Mouse (Mus musculus) CH12.LX (cell line): ENCODE data around the gene Inpp1. TPM values are rescaled to one million over a fixed set of nuclear protein-coding genes. Genes with fewer than 3 reads are reported as not detected.
A peak's percentile ranks its signal among the peaks of the same experiment; 100 is the strongest.

Source experiments
- DNase-seq: peaks from one replicate; pipeline ENCODE4 v3.0.0-alpha.2; 2013; ENCODE audit errors: extremely low read depth
- H3K27ac ChIP-seq: 2 replicates; pipeline ENCODE4 v1.5.1; 2012; ENCODE audit warnings: low read depth, mild to moderate bottlenecking, control low read depth, moderate library complexity; ENCODE audit not compliant: insufficient read depth
- H3K27me3 ChIP-seq: replicated peaks from 2 replicates; pipeline ENCODE3; 2012; ENCODE audit warnings: inconsistent platforms
- H3K36me3 ChIP-seq, 2 experiments: replicated peaks in 1 of 2; 2 replicates each; pipeline versions ENCODE3 to v1.6.1; 2012; ENCODE audit warnings: inconsistent platforms in 1 of 2, low read length in 1 of 2, mild to moderate bottlenecking in 1 of 2, mixed read lengths in 1 of 2, moderate library complexity in 1 of 2; ENCODE audit not compliant: control insufficient read depth in 1 of 2, insufficient read depth in 1 of 2
- H3K4me1 ChIP-seq, 2 experiments: 2 replicates each; pipeline ENCODE4 v1.6.1; 2012; ENCODE audit warnings: inconsistent platforms in 1 of 2, moderate library complexity in 1 of 2; ENCODE audit not compliant: insufficient read depth in 2 of 2, control insufficient read depth in 1 of 2
- H3K4me2 ChIP-seq: 2 replicates; pipeline ENCODE4 v1.6.1; 2012; ENCODE audit warnings: low read depth, mild to moderate bottlenecking, control low read depth; ENCODE audit not compliant: poor library complexity, insufficient read depth, severe bottlenecking
- H3K4me3 ChIP-seq, 3 experiments: fragments of 150-350 bp in 1 of 3; sonication (generic) in 1 of 3; replicated peaks in 1 of 3; 2 replicates each; pipeline versions ENCODE3 to v1.5.1; 2011 to 2012; ENCODE audit warnings: low read depth in 2 of 3, low read length in 2 of 3, mild to moderate bottlenecking in 2 of 3, moderate library complexity in 2 of 3, control low read depth in 1 of 3, improper control_type of control experiment in 1 of 3, inconsistent platforms in 1 of 3, mixed read lengths in 1 of 3; ENCODE audit not compliant: poor library complexity in 1 of 3
- H3K79me2 ChIP-seq: replicated peaks from 2 replicates; pipeline ENCODE4 v1.6.1; 2012; ENCODE audit warnings: mild to moderate bottlenecking, moderate library complexity; ENCODE audit not compliant: control insufficient read depth, poor library complexity, insufficient read depth, severe bottlenecking; ENCODE audit errors: extremely low read depth
- H3K9ac ChIP-seq: 2 replicates; pipeline ENCODE4 v1.6.1; 2012; ENCODE audit warnings: low read depth, mild to moderate bottlenecking, control low read depth, moderate library complexity; ENCODE audit not compliant: insufficient read depth
- H3K9me3 ChIP-seq: replicated peaks from 2 replicates; pipeline ENCODE3; 2012; ENCODE audit warnings: low read length, inconsistent platforms, mixed read lengths
- BHLHE40 ChIP-seq: IDR thresholded peaks from 2 replicates; pipeline ENCODE4 v1.6.1; 2011; ENCODE audit warnings: mild to moderate bottlenecking, low read depth, low read length, improper control_type of control experiment
- CTCF ChIP-seq, 2 experiments: IDR thresholded peaks in 1 of 2; conservative IDR thresholded peaks in 1 of 2; 2 replicates each; pipeline ENCODE4 v1.5.1; 2011 to 2012; ENCODE audit warnings: low read depth in 2 of 2, low read length in 2 of 2, improper control_type of control experiment in 1 of 2, inconsistent platforms in 1 of 2, mild to moderate bottlenecking in 1 of 2, moderate library complexity in 1 of 2
- ELF1 ChIP-seq: IDR thresholded peaks from 2 replicates; pipeline ENCODE4 v1.6.1; 2014; ENCODE audit warnings: low read depth, mild to moderate bottlenecking, inconsistent platforms, low read length, improper control_type of control experiment
- EP300 ChIP-seq: IDR thresholded peaks from 2 replicates; pipeline ENCODE4 v1.6.1; 2011; ENCODE audit warnings: low read length, improper control_type of control experiment
- ETS1 ChIP-seq: conservative IDR thresholded peaks from 2 replicates; pipeline ENCODE4 v1.6.1; 2012; ENCODE audit warnings: low read depth, mild to moderate bottlenecking, inconsistent platforms, low read length, improper control_type of control experiment, moderate library complexity
- MAZ ChIP-seq: IDR thresholded peaks from 2 replicates; pipeline ENCODE4 v1.6.1; 2012; ENCODE audit warnings: low read depth, mild to moderate bottlenecking, inconsistent platforms, low read length, improper control_type of control experiment, moderate library complexity
- MXI1 ChIP-seq: IDR thresholded peaks from 2 replicates; pipeline ENCODE4 v1.6.1; 2011; ENCODE audit warnings: mild to moderate bottlenecking, low read depth, low read length, improper control_type of control experiment
- POLR2AphosphoS2 ChIP-seq: IDR thresholded peaks from 2 replicates; pipeline ENCODE4 v1.6.1; 2011; ENCODE audit warnings: low read depth, low read length, improper control_type of control experiment
- RAD21 ChIP-seq: IDR thresholded peaks from 2 replicates; pipeline ENCODE4 v1.6.1; 2011; ENCODE audit warnings: low read depth, mild to moderate bottlenecking, low read length, improper control_type of control experiment, moderate library complexity
- TBP ChIP-seq: conservative IDR thresholded peaks from 2 replicates; pipeline ENCODE4 v1.6.1; 2011; ENCODE audit warnings: low read depth, low read length, improper control_type of control experiment
- dilution Hi-C: fragments of 300-500 bp; cut with MboI; formaldehyde crosslinking; loops from 2 replicates; pipeline ENCODE4 v1.14.3; 2020; ENCODE audit warnings: low sequenced_read_pairs; ENCODE audit not compliant: extremely low pct_unique_long_range_greater_than_20kb, extremely low pct_ligation_motif_present
- in situ Hi-C: fragments of 300-500 bp; cut with MboI; formaldehyde crosslinking; loops from 3 replicates; pipeline ENCODE4 v1.14.3; 2019; ENCODE audit warnings: low sequenced_read_pairs, low pct_ligation_motif_present, low pct_unique_long_range_greater_than_20kb, mixed read lengths
- polyA plus RNA-seq: library from polyadenylated mRNA; unstranded; fragments of >175 nt; gene quantifications from 2 replicates; pipeline ENCODE4 v1.2.1, GENCODE M21; 2012; ENCODE audit warnings: low read depth; ENCODE audit not compliant: insufficient read length
- total RNA-seq, 2 experiments: library from RNA; depleted of rRNA; stranded (reverse); fragments of 300-350 nt in 1 of 2; fragments of >200 nt in 1 of 2; gene quantifications; 2 replicates each; pipeline ENCODE4 v1.2.3; 2012 to 2014

Gene Inpp1
- total and polyA plus RNA-seq, 3 experiments: 9.2 to 14.8 (median 10.0) TPM

- TF ChIP-seq POLR2AphosphoS2 (no peak), MAZ (no peak), ETS1 (0 out of 2 replicates have a peak, but pooled peaks have one; percentile 19), RAD21 (no peak; the same call in 1 of the 2 replicates), BHLHE40 (peak; percentile 95), EP300 (peak; percentile 79), CTCF (conservative IDR thresholded peaks at IDR 0.05 in 1 of 2, IDR thresholded peaks at IDR 0.05 in 1 of 2; ENCODE audit: low read depth in 2 of 2, low read length in 2 of 2) (peak in 1 of 2 experiments; percentile 25; a peak in 2 of 4 replicates), TBP (0 out of 2 replicates have a peak, but pooled peaks have one; percentile 36), ELF1 (peak; percentile 35), MXI1 (no peak)
- Histone ChIP-seq H3K79me2 (no peaks in the 10 kb centered on the region), H3K27me3 (no peaks in the 10 kb centered on the region), H3K9ac (no peak overlapping the region), H3K4me2 (0 out of 2 replicates have a peak overlapping the region, but pooled peaks have one; percentile 7), H3K9me3 (no peaks in the 10 kb centered on the region), H3K36me3 (no peaks in the 10 kb centered on the region), H3K4me1 (peaks cover 3 to 5% of the 10 kb centered on the region in 2 experiments), H3K27ac (no peak overlapping the region), H3K4me3 (no peak overlapping the region)
- DNase-seq: no peak
- in situ Hi-C loops: no loop called here
- dilution Hi-C loops: no loop called here
Measured at GRCm38 (mm10) chr1:52742567-52742966, 74.9 kb downstream of the Inpp1 start.

Other genes with a start within 250 kb of the Inpp1 start
- 9.4 and 11.2 TPM in 2 replicates for gene Nemp2, start 187.0 kb downstream of the Inpp1 start, total RNA-seq (2012; rRNA removed)
- 18.2 and 20.1 TPM in 2 replicates for gene Nemp2, start 187.0 kb downstream of the Inpp1 start, total RNA-seq (2014; rRNA removed)
- 10.2 and 13.3 TPM in 2 replicates for gene Nemp2, start 187.0 kb downstream of the Inpp1 start, polyA plus RNA-seq
- gene Mfsd6, start 90.2 kb downstream of the Inpp1 start, total RNA-seq (2012; rRNA removed): 0.47 and 0.50 TPM in 2 replicates
- 0.36 and 0.38 TPM in 2 replicates for gene Mfsd6, start 90.2 kb downstream of the Inpp1 start, total RNA-seq (2014; rRNA removed)
- gene Mfsd6, start 90.2 kb downstream of the Inpp1 start, polyA plus RNA-seq: 0.63 and 0.89 TPM in 2 replicates
- 14.5 and 17.1 TPM in 2 replicates for gene Hibch, start 27.2 kb upstream of the Inpp1 start, total RNA-seq (2012; rRNA removed)
- 31.9 and 32.3 TPM in 2 replicates for gene Hibch, start 27.2 kb upstream of the Inpp1 start, total RNA-seq (2014; rRNA removed)
- gene Hibch, start 27.2 kb upstream of the Inpp1 start, polyA plus RNA-seq: 20.6 and 32.1 TPM in 2 replicates
- gene 1700019D03Rik, start 202.5 kb upstream of the Inpp1 start, total RNA-seq (2012; rRNA removed): 1.3 and 2.4 TPM in 2 replicates
- gene 1700019D03Rik, start 202.5 kb upstream of the Inpp1 start, total RNA-seq (2014; rRNA removed): 1.5 and 1.7 TPM in 2 replicates
- 2.6 and 2.7 TPM in 2 replicates for gene 1700019D03Rik, start 202.5 kb upstream of the Inpp1 start, polyA plus RNA-seq
- gene Mstn, start 244.0 kb upstream of the Inpp1 start, total RNA-seq (2012; rRNA removed): not detected in 2 replicates
- gene Mstn, start 244.0 kb upstream of the Inpp1 start, total RNA-seq (2014; rRNA removed): not detected in 2 replicates
- gene Mstn, start 244.0 kb upstream of the Inpp1 start, polyA plus RNA-seq: not detected in 2 replicates